Mouse (Mus musculus): ENCODE results near the gene Rdh12.

DNA sequence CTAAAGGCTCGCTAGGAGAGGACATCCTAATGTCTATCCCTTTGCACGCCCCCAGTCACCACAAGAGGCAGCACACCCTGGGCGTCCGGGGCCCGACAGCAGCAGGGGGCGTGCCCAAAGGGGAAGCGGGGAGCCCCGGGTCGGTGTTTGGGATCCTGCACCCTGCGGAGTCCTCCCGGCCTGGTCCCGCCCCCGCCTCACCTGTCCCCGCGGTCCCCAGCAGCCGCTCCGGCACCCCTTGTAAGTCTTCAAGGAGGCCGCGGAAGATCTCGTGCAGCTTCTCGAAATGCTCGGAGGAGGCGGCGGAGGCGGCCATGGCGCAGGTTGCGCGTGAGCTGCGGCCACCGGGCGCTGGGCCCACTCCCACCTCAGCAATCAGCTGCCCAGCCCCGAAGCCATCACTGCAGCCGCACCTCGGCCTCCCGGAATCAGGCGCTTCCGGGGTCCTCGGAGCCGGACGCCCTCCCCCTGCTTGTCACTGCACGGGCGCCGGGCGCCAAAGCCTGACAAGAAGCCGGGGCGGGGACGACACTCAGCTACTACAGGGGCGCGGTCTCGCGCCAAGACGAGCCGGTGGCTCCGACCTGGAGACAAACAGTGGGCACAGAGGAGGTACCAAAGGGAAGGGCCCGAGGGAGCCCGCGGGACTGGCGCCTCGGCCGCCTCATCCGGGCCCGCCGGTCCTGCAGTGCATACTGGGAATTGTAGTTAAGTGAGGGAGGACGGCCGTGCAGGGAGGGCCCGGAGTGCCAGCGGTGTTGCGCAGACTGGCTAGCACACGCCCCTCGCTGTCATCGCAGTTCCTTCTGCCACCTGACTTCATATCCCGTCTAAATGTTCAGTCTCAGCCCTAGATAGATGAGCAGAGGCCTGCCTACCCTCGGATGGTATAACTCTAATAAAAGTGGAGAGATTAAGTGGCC lies 36.4 kb upstream of the Rdh12 start, which contains the start of gene Vti1b:
- TF ChIP-seq CTCF (IDR thresholded peaks at IDR 0.05; ENCODE audit: low read depth, low read length) (no peak), POLR2A (IDR thresholded peaks at IDR 0.05; ENCODE audit: borderline replicate concordance, low read depth, low read length) (no peak)
